Mouse (Mus musculus) hindbrain, embryonic 13.5 days (tissue): ENCODE measurements at regions not wholly inside any gene's neighbourhood (a gene's known extent, or its start where the extent isn't known, plus 50 kb on each side); places are given as distances from the start of the nearest gene placed in this dataset.
A peak's percentile ranks its signal among the peaks of the same experiment; 100 is the strongest.
"Not testable (repeated sequence)": the region's sequence is repeated elsewhere in the genome, so short reads cannot be mapped to it uniquely, and the experiment has no call there.

Experiments
- ATAC-seq: fragments of 200-750 bp; cut with Nextera tagmentation; 2 replicates; pipeline ENCODE4 v1.8.0; 2017; ENCODE audit warnings: moderate TSS enrichment; ENCODE audit not compliant: low FRiP score
- H3K27ac ChIP-seq: fragments of 300-500 bp; sonication (generic); 2 replicates; pipeline ENCODE4 v1.5.1; 2015; ENCODE audit warnings: inconsistent platforms, mild to moderate bottlenecking, moderate library complexity
- H3K27me3 ChIP-seq: fragments of 300-500 bp; sonication (generic); 2 replicates; pipeline ENCODE4 v1.6.1; 2015; ENCODE audit warnings: mild to moderate bottlenecking, inconsistent platforms
- H3K36me3 ChIP-seq: fragments of 300-500 bp; sonication (generic); 2 replicates; pipeline ENCODE4 v1.6.1; 2015; ENCODE audit warnings: mild to moderate bottlenecking, inconsistent platforms
- H3K4me1 ChIP-seq: fragments of 300-500 bp; sonication (generic); replicated peaks from 2 replicates; pipeline ENCODE4 v1.6.1; 2015; ENCODE audit warnings: inconsistent platforms
- H3K4me2 ChIP-seq: fragments of 300-500 bp; sonication (generic); 2 replicates; pipeline ENCODE4 v1.6.1; 2015; ENCODE audit warnings: inconsistent platforms, mild to moderate bottlenecking, moderate library complexity
- H3K4me3 ChIP-seq: fragments of 300-500 bp; sonication (generic); 2 replicates; pipeline ENCODE4 v1.5.1; 2015; ENCODE audit warnings: mild to moderate bottlenecking, inconsistent platforms
- H3K9ac ChIP-seq: fragments of 300-500 bp; sonication (generic); 2 replicates; pipeline ENCODE4 v1.6.1; 2015; ENCODE audit warnings: mild to moderate bottlenecking, inconsistent platforms
- H3K9me3 ChIP-seq: fragments of 300-500 bp; sonication (generic); 2 replicates; pipeline ENCODE4 v1.6.1; 2016; ENCODE audit warnings: inconsistent platforms
- WGBS: fragments of 180-500 bp; shearing (Covaris S2); methylation state at CpG from one replicate; pipeline ENCODE4 v1.1.7; 2015; 5-methylcytosine and 5-hydroxymethylcytosine counted together

DNA sequence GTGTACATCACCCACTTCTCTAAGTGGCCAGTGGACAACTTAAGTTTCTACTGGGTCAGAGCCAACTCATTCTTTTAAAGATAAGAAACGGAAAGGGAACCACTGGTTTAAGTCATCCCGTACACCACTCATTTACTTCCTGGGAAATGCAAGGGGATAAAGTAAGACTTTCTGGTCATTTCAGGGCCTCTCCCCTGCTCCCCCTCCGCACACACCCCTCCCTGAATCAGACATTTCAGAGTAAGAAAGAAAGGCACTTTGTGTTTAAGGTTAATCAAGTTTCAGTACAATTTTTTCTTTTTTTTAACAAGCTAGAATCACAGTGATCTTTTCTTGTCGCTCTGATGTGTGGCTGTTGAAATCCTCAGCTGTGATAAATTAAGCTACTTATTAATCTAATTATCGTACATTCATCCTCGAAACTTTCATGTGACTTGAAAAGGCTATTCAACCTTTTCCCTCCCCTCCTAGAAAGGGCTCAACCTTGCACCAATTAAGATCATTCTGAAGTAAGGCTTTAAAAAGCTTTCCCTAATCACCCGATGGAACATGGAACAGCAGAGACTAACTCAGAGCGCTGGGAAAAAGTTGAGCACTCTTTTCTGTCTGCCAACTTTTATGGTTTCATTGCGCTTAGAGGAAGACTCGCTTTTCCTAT is 126.0 kb upstream of the Otx2 start:
- Histone ChIP-seq H3K4me3 (no peak overlapping the region), H3K4me1 (peaks cover 15% of the 10 kb centered on the region), H3K27ac (no peak overlapping the region), H3K36me3 (no peaks in the 10 kb centered on the region), H3K4me2 (no peak overlapping the region), H3K27me3 (0 out of 2 replicates have a peak, but pooled peaks cover under 1% of the 10 kb centered on the region), H3K9me3 (no peaks in the 10 kb centered on the region), H3K9ac (no peak overlapping the region)
- WGBS: 53% methylated on average over 10 of the region's 10 CpGs
- ATAC-seq: no peak

DNA sequence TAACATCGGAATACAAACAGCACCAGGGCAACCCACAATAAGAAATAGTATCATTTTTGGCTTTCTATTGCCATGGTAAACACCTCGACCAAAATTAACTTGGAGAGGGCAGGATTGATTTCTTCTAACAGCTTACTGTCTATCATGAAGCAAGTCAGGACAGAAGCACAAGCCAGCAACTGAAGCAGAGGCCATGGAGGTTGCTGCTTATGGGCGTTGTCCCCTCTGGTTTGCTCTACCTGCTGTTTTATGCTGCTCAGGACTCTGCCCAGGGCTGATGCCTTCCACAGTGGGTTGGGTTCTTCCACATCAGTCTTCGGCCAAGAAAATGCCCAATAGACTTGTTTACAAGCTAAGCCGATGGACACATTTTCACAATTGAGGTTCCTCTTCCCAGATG is 117.9 kb upstream of the Otx2 start:
- H3K27ac ChIP-seq: no peak overlapping the region
- H3K4me2 ChIP-seq: no peak overlapping the region
- no peaks in the 10 kb centered on the region for H3K9me3 ChIP-seq
- 89% methylated on average over 5 of the region's 5 CpGs for WGBS
- 0 out of 2 replicates have a peak, but pooled peaks cover 3% of the 10 kb centered on the region for H3K27me3 ChIP-seq
- no peak overlapping the region for H3K9ac ChIP-seq
- H3K4me3 ChIP-seq: no peak overlapping the region
- no peaks in the 10 kb centered on the region for H3K36me3 ChIP-seq
- no peak for ATAC-seq
- no peaks in the 10 kb centered on the region for H3K4me1 ChIP-seq

DNA sequence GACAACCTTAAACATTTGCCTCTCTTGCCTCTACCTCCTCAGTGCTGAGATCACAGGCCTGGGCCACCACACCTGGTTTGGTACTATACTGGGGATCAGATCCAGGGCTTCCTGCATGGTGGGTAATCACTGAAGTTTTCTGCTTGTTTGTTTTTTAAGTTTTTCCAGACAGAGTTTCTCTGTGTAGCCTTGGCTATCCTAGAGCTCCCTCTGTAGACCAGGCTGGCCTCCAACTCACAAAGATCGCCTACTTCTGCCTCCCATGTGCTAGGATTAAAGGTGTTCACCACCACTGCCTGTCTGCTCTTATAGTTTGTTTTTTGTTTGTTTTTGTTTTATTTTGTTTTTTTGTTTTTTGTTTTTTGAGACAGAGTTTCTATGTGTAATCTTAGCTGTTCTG is 105.7 kb upstream of the Otx2 start:
- Histone ChIP-seq H3K4me2 (no peak overlapping the region), H3K9me3 (no peaks in the 10 kb centered on the region), H3K9ac (no peak overlapping the region), H3K27ac (no peak overlapping the region), H3K36me3 (no peaks in the 10 kb centered on the region), H3K4me3 (no peak overlapping the region), H3K4me1 (no peaks in the 10 kb centered on the region), H3K27me3 (0 out of 2 replicates have a peak, but pooled peaks cover 6% of the 10 kb centered on the region)
- 88% methylated on average over 1 of the region's 1 CpGs for WGBS
- no peak for ATAC-seq

DNA sequence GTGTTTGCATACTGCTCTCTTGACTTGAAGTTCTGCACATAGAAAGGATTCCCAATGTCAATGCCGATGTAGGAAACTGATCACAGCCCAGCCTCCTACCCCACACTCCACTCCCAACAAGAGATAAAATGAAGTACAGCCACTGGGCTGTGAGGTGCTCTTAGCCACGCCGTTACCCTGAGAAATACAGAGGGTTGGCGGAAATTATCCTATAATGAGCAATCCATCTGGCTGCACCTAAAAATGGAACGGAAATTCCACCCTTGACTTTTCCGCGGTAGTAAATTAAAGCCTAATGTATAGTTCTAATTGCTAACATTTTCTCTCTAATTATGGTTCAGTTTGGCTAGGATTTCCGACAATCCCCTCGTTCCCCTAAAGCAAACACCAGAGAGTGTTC is 97.2 kb upstream of the Otx2 start:
- H3K27me3 ChIP-seq: no peaks in the 10 kb centered on the region
- H3K9me3 ChIP-seq: no peaks in the 10 kb centered on the region
- H3K9ac ChIP-seq: no peak overlapping the region
- H3K27ac ChIP-seq: no peak overlapping the region
- WGBS: 74% methylated on average over 9 of the region's 9 CpGs
- ATAC-seq: no peak
- H3K4me1 ChIP-seq: no peaks in the 10 kb centered on the region
- no peaks in the 10 kb centered on the region for H3K36me3 ChIP-seq
- no peak overlapping the region for H3K4me3 ChIP-seq
- H3K4me2 ChIP-seq: no peak overlapping the region

DNA sequence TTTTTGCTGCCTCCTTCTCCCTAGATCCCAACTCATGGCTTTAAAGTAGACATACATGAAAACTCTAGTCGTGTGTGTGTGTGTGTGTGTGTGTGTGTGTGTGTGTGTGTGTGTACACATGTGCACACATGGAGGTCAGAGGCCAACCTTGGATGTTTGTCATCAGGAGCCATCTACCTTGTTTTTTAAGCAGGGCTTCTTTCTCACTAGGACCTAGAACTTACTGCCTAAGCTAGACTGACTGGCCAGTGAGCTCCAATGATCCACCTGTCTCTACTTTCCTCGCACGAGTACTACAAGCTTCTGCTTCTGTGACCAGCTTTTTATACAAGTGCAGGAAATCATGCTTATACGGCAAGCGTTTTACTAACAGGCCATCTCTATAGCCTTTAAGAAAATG is 89.1 kb upstream of the Otx2 start:
- no peak overlapping the region for H3K9ac ChIP-seq
- WGBS: 92% methylated on average over 5 of the region's 5 CpGs
- H3K36me3 ChIP-seq: no peaks in the 10 kb centered on the region
- H3K9me3 ChIP-seq: no peaks in the 10 kb centered on the region
- no peaks in the 10 kb centered on the region for H3K27me3 ChIP-seq
- no peak overlapping the region for H3K4me2 ChIP-seq
- peaks cover 7% of the 10 kb centered on the region for H3K4me1 ChIP-seq
- no peak overlapping the region for H3K4me3 ChIP-seq
- H3K27ac ChIP-seq: no peak overlapping the region
- ATAC-seq: no peak

DNA sequence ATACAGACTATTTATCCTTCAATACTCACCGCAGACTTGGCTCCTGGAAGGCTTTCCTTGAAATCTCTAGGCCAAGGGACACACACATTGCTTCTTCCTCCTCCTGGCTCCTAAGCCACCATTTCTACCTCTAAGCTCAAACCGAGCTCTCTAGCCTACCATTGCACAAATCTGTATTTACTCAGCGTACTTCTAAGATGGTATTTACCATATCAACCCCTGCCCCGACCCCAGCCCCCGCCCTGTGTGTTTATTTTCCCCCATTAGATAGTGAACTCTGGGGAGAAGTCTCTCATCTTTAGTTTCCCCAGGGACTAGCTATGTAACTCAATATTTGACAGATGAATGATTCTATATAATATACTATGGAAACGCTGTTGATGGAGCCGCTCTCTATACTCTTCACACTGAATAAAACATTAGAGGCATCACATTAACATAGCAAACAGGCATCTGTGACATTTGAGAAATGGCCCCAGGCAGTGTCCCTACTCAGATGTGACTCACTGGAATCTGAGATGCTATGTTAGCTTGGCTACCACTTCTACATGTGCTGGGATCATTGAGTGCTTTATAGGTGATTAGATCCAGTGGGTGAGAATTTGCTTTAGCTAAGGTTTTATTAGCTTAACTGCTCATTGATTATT is 87.5 kb upstream of the Otx2 start:
- Histone ChIP-seq H3K27ac (no peak overlapping the region), H3K4me2 (no peak overlapping the region)

DNA sequence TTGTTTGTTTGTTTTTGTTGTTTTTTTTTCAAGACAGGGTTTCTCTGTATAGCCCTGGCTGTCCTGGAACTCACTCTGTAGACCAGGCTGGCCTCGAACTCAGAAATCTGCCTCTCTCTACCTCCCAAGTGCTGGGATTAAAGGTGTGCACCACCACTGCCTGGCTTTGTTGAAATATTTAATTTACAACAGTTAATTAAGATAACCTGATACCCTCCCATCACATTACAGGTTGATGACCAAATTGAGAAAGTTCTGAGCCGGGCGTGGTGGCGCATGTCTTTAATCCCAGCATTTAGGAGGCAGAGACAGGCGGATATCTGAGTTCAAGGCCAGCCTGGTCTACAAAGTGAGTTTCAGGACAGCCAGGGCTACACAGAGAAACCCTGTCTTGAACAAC is 81.5 kb upstream of the Otx2 start:
- Histone ChIP-seq H3K27me3 (peaks cover 30% of the 10 kb centered on the region), H3K4me1 (peaks cover 36% of the 10 kb centered on the region)
- not testable (repeated sequence) for H3K27ac ChIP-seq, H3K4me3 ChIP-seq, ATAC-seq, H3K9me3 ChIP-seq, H3K4me2 ChIP-seq, H3K9ac ChIP-seq, H3K36me3 ChIP-seq
- 96% methylated on average over 5 of the region's 5 CpGs for WGBS

More for the DNA sequence above, 87.5 kb upstream of the Otx2 start:
- H3K36me3 ChIP-seq: no peaks in the 10 kb centered on the region
- ATAC-seq: 0 out of 2 replicates have a peak, but pooled peaks have one; percentile 59
- 33% methylated on average over 7 of the region's 7 CpGs for WGBS
- no peaks in the 10 kb centered on the region for H3K27me3 ChIP-seq
- H3K9me3 ChIP-seq: no peaks in the 10 kb centered on the region; the same call in 1 of the 2 replicates
- peaks cover 7% of the 10 kb centered on the region for H3K4me1 ChIP-seq
- H3K4me3 ChIP-seq: no peak overlapping the region
- H3K9ac ChIP-seq: no peak overlapping the region

DNA sequence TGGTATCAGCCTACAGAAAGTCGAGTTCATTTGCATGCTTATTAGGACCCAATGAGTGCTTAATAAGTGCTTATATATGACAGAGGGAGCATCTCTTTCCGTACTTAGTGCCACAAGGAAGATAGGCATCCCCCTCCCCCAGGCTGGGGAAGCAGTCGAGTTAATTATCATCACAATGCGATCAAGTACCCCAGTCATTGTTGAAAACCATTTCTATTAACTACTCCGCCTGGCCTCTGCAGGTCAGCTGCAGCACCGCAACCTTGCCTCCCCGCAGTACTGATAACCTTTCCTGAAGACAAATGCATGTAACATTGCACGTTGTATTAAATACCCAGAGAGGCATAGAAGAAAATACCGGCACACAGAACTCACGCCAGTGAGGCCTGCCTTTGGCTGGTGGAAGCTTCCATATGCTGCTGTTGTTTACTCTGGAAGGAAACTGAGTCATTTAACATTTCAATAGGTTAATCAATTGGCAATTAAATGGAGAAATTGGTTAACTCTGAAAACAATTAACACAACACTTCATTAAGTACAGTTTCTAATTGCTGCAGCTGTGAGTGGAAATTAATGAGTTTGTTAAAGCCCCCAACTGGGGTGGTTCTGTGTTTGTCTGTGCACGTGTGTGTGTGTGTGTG is 80.6 kb upstream of the Otx2 start:
- Histone ChIP-seq H3K27ac (peak overlapping the region; percentile 52), H3K9ac (no peak overlapping the region), H3K4me3 (no peak overlapping the region), H3K9me3 (peaks cover under 1% of the 10 kb centered on the region; the same call in 1 of the 2 replicates), H3K27me3 (peaks cover 30% of the 10 kb centered on the region), H3K4me2 (peak overlapping the region; percentile 8; the same call in 1 of the 2 replicates), H3K4me1 (peaks cover 36% of the 10 kb centered on the region), H3K36me3 (no peaks in the 10 kb centered on the region)
- 10% methylated on average over 11 of the region's 11 CpGs for WGBS
- ATAC-seq: peak; percentile 33; the same call in 1 of the 2 replicates

DNA sequence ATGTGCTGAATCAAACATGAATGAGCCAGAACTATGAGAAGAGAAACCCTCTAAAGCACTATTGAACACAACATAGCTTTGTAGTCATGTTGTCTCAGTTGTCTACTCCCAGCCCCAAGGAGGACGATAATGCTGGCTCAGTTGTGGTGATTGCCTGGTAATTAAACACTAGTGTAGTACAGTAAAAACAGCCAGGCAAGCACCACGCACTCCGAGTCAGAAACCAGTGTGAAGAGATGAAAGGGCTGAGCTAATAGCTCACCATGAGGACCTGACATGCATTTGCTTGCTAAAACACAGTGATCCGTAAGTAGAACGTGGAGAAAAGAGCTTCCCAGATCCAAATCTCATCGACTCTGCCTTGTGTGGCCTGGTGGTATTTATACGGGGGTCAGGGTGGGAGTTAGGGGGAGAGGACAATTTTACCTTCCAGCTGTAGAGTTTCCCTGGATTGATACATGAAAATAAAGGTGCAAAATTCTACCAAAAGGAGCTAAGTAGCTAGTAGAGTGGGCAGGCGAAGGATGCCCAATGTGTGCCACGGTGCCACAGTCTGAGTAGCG is 80.0 kb upstream of the Otx2 start:
- peaks cover 36% of the 10 kb centered on the region for H3K4me1 ChIP-seq
- H3K36me3 ChIP-seq: no peaks in the 10 kb centered on the region
- H3K4me3 ChIP-seq: no peak overlapping the region
- ATAC-seq: peak; percentile 62; the same call in 1 of the 2 replicates
- no peak overlapping the region for H3K9ac ChIP-seq
- H3K9me3 ChIP-seq: peaks cover 3% of the 10 kb centered on the region; the same call in 1 of the 2 replicates
- peak overlapping the region; percentile 52 for H3K27ac ChIP-seq
- WGBS: 11% methylated on average over 10 of the region's 10 CpGs
- peak overlapping the region; percentile 8; the same call in 1 of the 2 replicates for H3K4me2 ChIP-seq
- H3K27me3 ChIP-seq: peaks cover 33% of the 10 kb centered on the region

DNA sequence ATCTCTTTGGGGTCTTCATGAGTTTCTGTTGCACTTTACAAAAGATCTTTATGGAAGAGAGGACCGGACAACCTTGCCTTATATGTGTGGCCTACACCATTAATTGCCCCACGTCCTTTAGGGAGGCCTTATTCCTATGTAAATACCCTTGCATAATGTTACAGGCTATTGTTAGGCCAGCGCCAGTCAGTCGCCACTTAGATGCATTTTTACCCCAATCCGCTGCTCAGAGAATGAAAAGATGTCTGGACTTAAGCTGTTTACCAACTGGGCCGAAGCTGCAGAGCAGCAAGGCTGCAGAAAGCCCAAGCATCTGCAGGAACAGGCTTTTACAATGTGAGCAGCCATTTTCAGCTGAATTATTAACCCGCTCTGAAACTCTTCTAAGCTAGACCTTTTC is 79.5 kb upstream of the Otx2 start:
- Histone ChIP-seq H3K4me3 (no peak overlapping the region), H3K4me1 (peaks cover 36% of the 10 kb centered on the region), H3K36me3 (no peaks in the 10 kb centered on the region), H3K27ac (no peak overlapping the region), H3K27me3 (peaks cover 33% of the 10 kb centered on the region), H3K9ac (no peak overlapping the region), H3K4me2 (no peak overlapping the region), H3K9me3 (peaks cover 3% of the 10 kb centered on the region; the same call in 1 of the 2 replicates)
- ATAC-seq: no peak
- 18% methylated on average over 7 of the region's 7 CpGs for WGBS

DNA sequence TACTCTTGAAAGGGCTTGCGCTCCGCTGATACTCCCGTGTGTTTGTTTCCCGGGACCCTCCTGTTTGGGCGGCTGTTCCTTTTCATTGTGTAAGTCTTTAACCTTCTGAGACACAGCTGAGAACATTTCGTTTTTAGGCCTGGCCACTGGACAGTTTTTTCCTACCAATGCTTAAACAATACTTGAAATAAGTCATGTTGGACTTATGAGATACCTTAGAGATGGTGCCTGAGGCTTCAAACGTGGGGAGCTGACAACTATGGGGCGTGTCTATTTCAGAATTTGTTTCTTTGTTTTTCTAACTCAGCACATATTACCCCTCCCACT is 78.9 kb upstream of the Otx2 start:
- Histone ChIP-seq H3K36me3 (no peaks in the 10 kb centered on the region), H3K9ac (no peak overlapping the region), H3K27ac (no peak overlapping the region), H3K4me1 (peaks cover 36% of the 10 kb centered on the region), H3K27me3 (peaks cover 33% of the 10 kb centered on the region), H3K4me3 (peak overlapping the region; percentile 17), H3K4me2 (peak overlapping the region; percentile 43), H3K9me3 (peaks cover 3% of the 10 kb centered on the region; the same call in 1 of the 2 replicates)
- ATAC-seq: no peak
- WGBS: 26% methylated on average over 8 of the region's 8 CpGs
